In genomic region chr12:75836524-75836962, GRCm38 (mm10) we compare ENCODE assay signal across 8 mouse cellular contexts. TPM values are rescaled to one million over a fixed set of nuclear protein-coding genes. Genes with fewer than 3 reads are reported as not detected.
DNase-seq lines count a peak whose midpoint lies in the region; ATAC-seq and TF ChIP-seq lines count a peak whose summit lies in the region.

No protein-coding gene starts in this region.

- H3K27ac ChIP-seq in embryonic facial prominence, embryonic 11.5 days (replicated peaks; ENCODE audit: low read depth, low read length) = no peak overlapping the region
- H3K27ac ChIP-seq in midbrain, embryonic 10.5 days (replicated peaks) = no peak overlapping the region
- H3K27ac ChIP-seq in thymus, adult 2 months (ENCODE audit: control insufficient read depth, insufficient read depth, low read length) = no peak overlapping the region

- WGBS in embryonic facial prominence, embryonic 11.5 days = 38% methylated on average over 11 of the region's 11 CpGs
- WGBS in midbrain, embryonic 10.5 days = 39% methylated on average over 11 of the region's 11 CpGs
- 10% methylated on average over 11 of the region's 11 CpGs for WGBS in thymus, adult 2 months

- TF ChIP-seq CTCF in thymus, adult 2 months (IDR thresholded peaks at IDR 0.05; ENCODE audit: borderline replicate concordance, control insufficient read depth, extremely low read depth, insufficient read depth, low read length, poor library complexity) = no peak

- H3K36me3 ChIP-seq in embryonic facial prominence, embryonic 11.5 days (replicated peaks; ENCODE audit: control insufficient read depth, insufficient read depth, low read depth, low read length) = no peaks in the 10 kb centered on the region
- peaks cover 12% of the 10 kb centered on the region for H3K36me3 ChIP-seq in midbrain, embryonic 10.5 days
- no peaks in the 10 kb centered on the region for H3K36me3 ChIP-seq in thymus, adult 2 months (ENCODE audit: control insufficient read depth, insufficient read depth, low read length)

- no peak overlapping the region for H3K9ac ChIP-seq in embryonic facial prominence, embryonic 11.5 days (replicated peaks; ENCODE audit: low read length)

- TF ChIP-seq POLR2A in thymus, adult 2 months (IDR thresholded peaks at IDR 0.05; ENCODE audit: control insufficient read depth, extremely low read depth, insufficient read depth, low read length, poor library complexity) = no peak

- H3K27me3 ChIP-seq in embryonic facial prominence, embryonic 11.5 days (ENCODE audit: control insufficient read depth, insufficient read depth, low read length) = no peaks in the 10 kb centered on the region
- no peaks in the 10 kb centered on the region; the same call in 1 of the 2 replicates for H3K27me3 ChIP-seq in midbrain, embryonic 10.5 days (ENCODE audit: low read depth, poor library complexity, severe bottlenecking)
- no peaks in the 10 kb centered on the region; the same call in 1 of the 2 replicates for H3K27me3 ChIP-seq in thymus, adult 2 months (ENCODE audit: control insufficient read depth, insufficient read depth, low read length)

- no peak overlapping the region for H3K4me2 ChIP-seq in embryonic facial prominence, embryonic 11.5 days (ENCODE audit: low read depth, low read length)

- H3K9me3 ChIP-seq in embryonic facial prominence, embryonic 11.5 days (replicated peaks; ENCODE audit: control insufficient read depth, low read length) = no peaks in the 10 kb centered on the region
- no peaks in the 10 kb centered on the region for H3K9me3 ChIP-seq in midbrain, embryonic 10.5 days (replicated peaks)

- DNase-seq in CD4-positive, CD25-positive, alpha-beta regulatory T cell, adult 2 months (ENCODE audit: low read depth, low spot score) = peak; percentile 9
- DNase-seq in embryonic facial prominence, embryonic 11.5 days (ENCODE audit: low spot score) = peak; percentile 38
- DNase-seq in kidney, adult 9 months = peak; percentile 67
- peak; percentile 23 for DNase-seq in midbrain, embryonic 10.5 days (ENCODE audit: low spot score)
- DNase-seq in thymus, adult 2 months = no peak
- DNase-seq in cerebellum, adult 11 months = no peak
- DNase-seq in right cerebral cortex, adult 2 months (ENCODE audit: low spot score in 2 of 2) = no peak

- H3K4me3 ChIP-seq in embryonic facial prominence, embryonic 11.5 days (ENCODE audit: low read depth, low read length) = no peak overlapping the region
- H3K4me3 ChIP-seq in midbrain, embryonic 10.5 days = no peak overlapping the region; the same call in 1 of the 2 replicates
- H3K4me3 ChIP-seq in thymus, adult 2 months (ENCODE audit: control insufficient read depth, insufficient read depth, low read length) = no peak overlapping the region

- ATAC-seq in CD4-positive, CD25-positive, alpha-beta regulatory T cell, adult 4 months = no peak
- no peak for ATAC-seq in embryonic facial prominence, embryonic 11.5 days (replicated peaks; ENCODE audit: insufficient number of reproducible peaks, low FRiP score, low TSS enrichment, low read depth)

- peaks cover 3% of the 10 kb centered on the region; the same call in 1 of the 2 replicates for H3K4me1 ChIP-seq in embryonic facial prominence, embryonic 11.5 days (ENCODE audit: control insufficient read depth, insufficient read depth, low read length)
- H3K4me1 ChIP-seq in midbrain, embryonic 10.5 days = peaks cover 46% of the 10 kb centered on the region
- peaks cover 11% of the 10 kb centered on the region for H3K4me1 ChIP-seq in thymus, adult 2 months (replicated peaks; ENCODE audit: control insufficient read depth, insufficient read depth, low read length)

RNA-seq across cellular contexts. Expression of gene Syne2, which starts 18.6 kb away (rescaled TPM):
- 10 to 100 TPM; 10.9 to 19.2 TPM for polyA plus RNA-seq in CD4-positive, CD25-positive, alpha-beta regulatory T cell, adult 4 months (2017; shearing (Covaris generic))
- 73.0 and 76.6 TPM in 2 replicates for polyA plus RNA-seq in embryonic facial prominence, embryonic 11.5 days (2014; fragmentation: Nextera tagmentation; extraction: Ambion mirVana)
- polyA plus RNA-seq in midbrain, embryonic 10.5 days (2016; fragmentation: Nextera tagmentation; extraction: Ambion mirVana) = 91.9 and 93.1 TPM in 2 replicates
- polyA plus RNA-seq in thymus, adult 2 months (2012; rRNA removed) = 14.4 and 15.5 TPM in 2 replicates

Comparison
In these comparisons a context has a peak if more than half of its experiments do, and no peak if none do; other contexts are left out.
1. DNase-seq: peak in CD4-positive, CD25-positive, alpha-beta regulatory T cell, adult 2 months (single experiment), embryonic facial prominence, embryonic 11.5 days (single experiment), kidney, adult 9 months (single experiment) and midbrain, embryonic 10.5 days (single experiment); none in thymus, adult 2 months (single experiment), cerebellum, adult 11 months (single experiment) and right cerebral cortex, adult 2 months (0 of 2).